8 mouse cellular contexts compared by ENCODE assay signal in genomic region chr17:87330921-87331291, GRCm38 (mm10). TPM values are rescaled to one million over a fixed set of nuclear protein-coding genes. Genes with fewer than 3 reads are reported as not detected.
A peak's percentile ranks its signal among the peaks of the same experiment; 100 is the strongest.
DNase-seq lines count a peak whose midpoint lies in the region; ATAC-seq and TF ChIP-seq lines count a peak whose summit lies in the region.

No protein-coding gene starts in this region.

- peak overlapping the region; percentile 36; the same call in 1 of the 2 replicates for H3K9ac ChIP-seq in kidney, embryonic 16.5 days (replicated peaks; ENCODE audit: low read length)
- H3K9ac ChIP-seq in heart, embryonic 14.5 days (ENCODE audit: low read length) = peak overlapping the region; percentile 46; the same call in 1 of the 2 replicates
- no peak overlapping the region for H3K9ac ChIP-seq in liver, embryonic 11.5 days (ENCODE audit: low read depth, low read length)
- H3K9ac ChIP-seq in neural tube, embryonic 14.5 days (replicated peaks; ENCODE audit: low read depth, low read length) = peak overlapping the region; percentile 1; the same call in 1 of the 2 replicates

- H3K27me3 ChIP-seq in kidney, embryonic 16.5 days (ENCODE audit: insufficient read depth, low read length) = no peaks in the 10 kb centered on the region
- H3K27me3 ChIP-seq in kidney, adult 2 months (replicated peaks; ENCODE audit: control insufficient read depth, insufficient read depth, low read length) = no peaks in the 10 kb centered on the region
- peaks cover 7% of the 10 kb centered on the region; the same call in 1 of the 2 replicates for H3K27me3 ChIP-seq in heart, embryonic 14.5 days (ENCODE audit: control insufficient read depth, insufficient read depth, low read length)
- H3K27me3 ChIP-seq in liver, embryonic 11.5 days (replicated peaks; ENCODE audit: control insufficient read depth, insufficient read depth, low read length) = no peaks in the 10 kb centered on the region
- no peaks in the 10 kb centered on the region for H3K27me3 ChIP-seq in neural tube, embryonic 14.5 days (ENCODE audit: control insufficient read depth, insufficient read depth, low read length)

- H3K9me3 ChIP-seq in kidney, embryonic 16.5 days (ENCODE audit: low read length) = no peaks in the 10 kb centered on the region
- H3K9me3 ChIP-seq in heart, embryonic 14.5 days (ENCODE audit: control insufficient read depth, low read length) = no peaks in the 10 kb centered on the region; the same call in 1 of the 2 replicates
- H3K9me3 ChIP-seq in liver, embryonic 11.5 days (ENCODE audit: control insufficient read depth, low read length) = peaks cover 3% of the 10 kb centered on the region; the same call in 1 of the 2 replicates
- H3K9me3 ChIP-seq in neural tube, embryonic 14.5 days (ENCODE audit: control insufficient read depth, low read length) = no peaks in the 10 kb centered on the region

- peaks cover 24% of the 10 kb centered on the region for H3K4me1 ChIP-seq in kidney, embryonic 16.5 days (ENCODE audit: insufficient read depth, low read length)
- 0 out of 2 replicates have a peak, but pooled peaks cover 2% of the 10 kb centered on the region for H3K4me1 ChIP-seq in kidney, adult 2 months (ENCODE audit: control insufficient read depth, insufficient read depth, low read length)
- peaks cover 20 to 25% of the 10 kb centered on the region in 2 experiments for H3K4me1 ChIP-seq in heart, embryonic 14.5 days (ENCODE audit: control insufficient read depth in 2 of 2, insufficient read depth in 2 of 2, low read length in 2 of 2)
- peaks cover 13% of the 10 kb centered on the region for H3K4me1 ChIP-seq in liver, embryonic 11.5 days (replicated peaks; ENCODE audit: control insufficient read depth, insufficient read depth, low read length)
- H3K4me1 ChIP-seq in neural tube, embryonic 14.5 days (ENCODE audit: control insufficient read depth, insufficient read depth, low read length) = peaks cover 42% of the 10 kb centered on the region

- peak; percentile 86 for ATAC-seq in kidney, embryonic 16.5 days (ENCODE audit: low FRiP score, low TSS enrichment)
- ATAC-seq in heart, embryonic 14.5 days (ENCODE audit: insufficient number of reproducible peaks, insufficient read depth, low FRiP score, low read depth) = peak; percentile 55; the same call in 1 of the 2 replicates
- 0 out of 2 replicates have a peak, but pooled peaks have one; percentile 28 for ATAC-seq in liver, embryonic 11.5 days (replicated peaks; ENCODE audit: low FRiP score)
- ATAC-seq in neural tube, embryonic 14.5 days (ENCODE audit: low read depth) = peak; percentile 52; the same call in 1 of the 2 replicates

- no peaks in the 10 kb centered on the region for H3K36me3 ChIP-seq in kidney, embryonic 16.5 days (ENCODE audit: insufficient read depth, low read length)
- H3K36me3 ChIP-seq in kidney, adult 2 months (ENCODE audit: control insufficient read depth, insufficient read depth, low read length) = no peaks in the 10 kb centered on the region
- H3K36me3 ChIP-seq in heart, embryonic 14.5 days (ENCODE audit: control insufficient read depth, insufficient read depth, low read length) = no peaks in the 10 kb centered on the region
- H3K36me3 ChIP-seq in liver, embryonic 11.5 days (ENCODE audit: control insufficient read depth, insufficient read depth, low read length) = no peaks in the 10 kb centered on the region; the same call in 1 of the 2 replicates
- H3K36me3 ChIP-seq in neural tube, embryonic 14.5 days (ENCODE audit: control insufficient read depth, insufficient read depth, low read length) = no peaks in the 10 kb centered on the region

- no peak for DNase-seq in kidney, adult 2 months
- DNase-seq in cerebellum, adult 9-11 months = peak; percentile 88
- DNase-seq in liver, embryonic 11.5 days (ENCODE audit: low spot score) = no peak
- DNase-seq in adipocyte (ENCODE audit: low spot score) = no peak
- no peak for DNase-seq in spleen, postnatal 10 days (ENCODE audit: low spot score in 2 of 2)

- no peak for TF ChIP-seq POLR2A in kidney, adult 2 months (IDR thresholded peaks at IDR 0.05; ENCODE audit: low read depth, low read length)

- TF ChIP-seq CTCF in kidney, adult 2 months (conservative IDR thresholded peaks at IDR 0.05; ENCODE audit: insufficient read depth, insufficient read length, low read depth, low read length) = no peak

- H3K27ac ChIP-seq in kidney, embryonic 16.5 days (ENCODE audit: low read length) = peak overlapping the region; percentile 67
- H3K27ac ChIP-seq in kidney, adult 2 months (ENCODE audit: insufficient read depth, low read depth, low read length) = no peak overlapping the region
- H3K27ac ChIP-seq in heart, embryonic 14.5 days (replicated peaks in 1 of 2; ENCODE audit: control insufficient read depth in 1 of 2, insufficient read depth in 1 of 2, low read depth in 2 of 2, low read length in 2 of 2) = no peak overlapping the region; a peak in 1 of 4 replicates
- peak overlapping the region; percentile 32; the same call in 1 of the 2 replicates for H3K27ac ChIP-seq in liver, embryonic 11.5 days (ENCODE audit: low read depth, low read length)
- peak overlapping the region; percentile 88 for H3K27ac ChIP-seq in neural tube, embryonic 14.5 days (ENCODE audit: low read depth, low read length)

- no peak overlapping the region for H3K4me3 ChIP-seq in kidney, embryonic 16.5 days (ENCODE audit: low read length)
- H3K4me3 ChIP-seq in kidney, adult 2 months (ENCODE audit: insufficient read depth, low read depth, low read length) = no peak overlapping the region
- H3K4me3 ChIP-seq in heart, embryonic 14.5 days (ENCODE audit: control insufficient read depth in 1 of 2, insufficient read depth in 1 of 2, low read depth in 1 of 2, low read length in 2 of 2) = no peak overlapping the region; a peak in 1 of 4 replicates
- no peak overlapping the region for H3K4me3 ChIP-seq in liver, embryonic 11.5 days (ENCODE audit: low read depth, low read length)
- no peak overlapping the region for H3K4me3 ChIP-seq in neural tube, embryonic 14.5 days (ENCODE audit: low read depth, low read length)

- peak overlapping the region; percentile 36 for H3K4me2 ChIP-seq in kidney, embryonic 16.5 days (replicated peaks; ENCODE audit: low read depth, low read length)
- peak overlapping the region; percentile 54 for H3K4me2 ChIP-seq in heart, embryonic 14.5 days (ENCODE audit: low read length)
- peak overlapping the region; percentile 8; the same call in 1 of the 2 replicates for H3K4me2 ChIP-seq in liver, embryonic 11.5 days
- H3K4me2 ChIP-seq in neural tube, embryonic 14.5 days (ENCODE audit: low read depth, low read length) = peak overlapping the region; percentile 1

- WGBS in kidney, embryonic 16.5 days = under 1% methylated on average over 11 of the region's 11 CpGs
- WGBS in kidney, adult 2 months = 22% methylated on average over 11 of the region's 11 CpGs
- WGBS in heart, embryonic 14.5 days = 0% methylated on average over 11 of the region's 11 CpGs
- 4% methylated on average over 11 of the region's 11 CpGs for WGBS in liver, embryonic 11.5 days
- 1% methylated on average over 11 of the region's 11 CpGs for WGBS in neural tube, embryonic 14.5 days

RNA-seq across cellular contexts. Expression of gene Ttc7, which starts 48.2 kb away (rescaled TPM):
- polyA plus RNA-seq in kidney, embryonic 16.5 days (2015; fragmentation: Nextera tagmentation; extraction: Ambion mirVana) = 8.7 and 9.4 TPM in 2 replicates
- 68.6 and 81.9 TPM in 2 replicates for polyA plus RNA-seq in kidney, adult 2 months (2012; rRNA removed)
- polyA plus RNA-seq in heart, embryonic 14.5 days (2014; fragmentation: Nextera tagmentation; extraction: Ambion mirVana) = 1.3 and 2.5 TPM in 2 replicates
- 14.1 and 14.3 TPM in 2 replicates for polyA plus RNA-seq in liver, embryonic 11.5 days (2014; fragmentation: Nextera tagmentation; extraction: Ambion mirVana)
- 6.7 and 7.2 TPM in 2 replicates for polyA plus RNA-seq in neural tube, embryonic 14.5 days (2014; fragmentation: Nextera tagmentation; extraction: Ambion mirVana)

Comparison
In these comparisons a context has a peak if more than half of its experiments do, and no peak if none do; other contexts are left out.
1. H3K27ac ChIP-seq: peak in kidney, embryonic 16.5 days (single experiment), liver, embryonic 11.5 days (single experiment) and neural tube, embryonic 14.5 days (single experiment); none in kidney, adult 2 months (single experiment) and heart, embryonic 14.5 days (0 of 2).
2. ATAC-seq: peak in every context shown above with its lines; median percentile 86 in kidney, embryonic 16.5 days; 55 in heart, embryonic 14.5 days; 52 in neural tube, embryonic 14.5 days; 28 in liver, embryonic 11.5 days.
3. H3K4me2 ChIP-seq: peak in every context shown above with its lines; median percentile 54 in heart, embryonic 14.5 days; 36 in kidney, embryonic 16.5 days; 8 in liver, embryonic 11.5 days; 1 in neural tube, embryonic 14.5 days.